Mouse (Mus musculus): ENCODE results near the gene Olfr1388.
A peak's percentile ranks its signal among the peaks of the same experiment; 100 is the strongest.
"Not testable (repeated sequence)": the region's sequence is repeated elsewhere in the genome, so short reads cannot be mapped to it uniquely, and the experiment has no call there.

Gene Olfr1388

DNA sequence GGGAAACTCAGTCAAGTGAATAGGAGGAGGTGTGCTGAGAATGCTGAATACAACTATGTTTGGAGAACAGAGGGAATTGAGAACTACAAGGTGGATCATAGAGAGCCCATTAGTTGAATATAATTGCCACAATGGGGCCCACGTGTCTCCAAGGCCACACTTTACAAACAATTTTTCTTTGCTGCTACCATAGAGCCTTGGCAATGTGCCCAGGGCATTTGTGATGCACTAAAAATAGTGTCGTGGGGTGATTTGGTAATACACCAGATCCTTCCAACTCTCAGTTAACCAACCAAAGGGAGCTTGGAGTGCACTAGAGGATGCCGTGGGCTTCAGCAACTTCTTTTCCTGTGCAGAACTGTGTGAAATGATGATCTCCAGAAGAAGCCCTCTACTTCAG, at the start of gene Olfr1388:
Olfr1388 (plus strand) TSS at position 214 of the 400 bp plus-strand sequence.
- no peak for DNase-seq (ENCODE audit: low spot score)

- DNase-seq (ENCODE audit: low spot score): not testable (repeated sequence)
These were observed 43.7 kb upstream of the Olfr1388 start for GRCm38 (mm10) chr11:49392707-49393106.

DNA sequence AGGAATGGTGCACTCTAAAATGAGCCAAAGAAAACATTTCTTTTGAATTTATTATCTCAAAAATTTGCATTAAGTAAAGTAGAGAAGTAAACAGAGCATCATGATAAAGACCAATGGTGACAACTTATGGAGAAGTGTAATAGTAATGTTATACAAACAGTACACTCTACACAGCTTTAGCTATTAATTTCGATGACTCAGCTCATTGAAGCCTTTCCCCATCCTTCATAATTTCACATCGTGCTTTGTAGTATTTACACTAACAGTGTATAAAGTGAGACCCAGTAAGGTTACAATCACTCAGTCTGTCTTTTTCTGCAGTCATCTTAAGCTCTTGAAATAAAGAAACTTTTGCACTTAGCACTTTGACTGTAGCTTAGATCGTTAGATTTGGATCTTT, 29.6 kb upstream of the Olfr1388 start:
- no peak for DNase-seq (ENCODE audit: low spot score)

- peak; percentile 27 for DNase-seq (ENCODE audit: low spot score)
These were observed 25.9 kb upstream of the Olfr1388 start for GRCm38 (mm10) chr11:49410540-49410939.

GRCm38 (mm10) chr11:49422767-49423166, 13.7 kb upstream of the Olfr1388 start, which contains the start of gene Olfr1389:
TSS of gene Olfr1389 (plus strand) at chr11:49423067.
- DNase-seq (ENCODE audit: low spot score): no peak

DNA sequence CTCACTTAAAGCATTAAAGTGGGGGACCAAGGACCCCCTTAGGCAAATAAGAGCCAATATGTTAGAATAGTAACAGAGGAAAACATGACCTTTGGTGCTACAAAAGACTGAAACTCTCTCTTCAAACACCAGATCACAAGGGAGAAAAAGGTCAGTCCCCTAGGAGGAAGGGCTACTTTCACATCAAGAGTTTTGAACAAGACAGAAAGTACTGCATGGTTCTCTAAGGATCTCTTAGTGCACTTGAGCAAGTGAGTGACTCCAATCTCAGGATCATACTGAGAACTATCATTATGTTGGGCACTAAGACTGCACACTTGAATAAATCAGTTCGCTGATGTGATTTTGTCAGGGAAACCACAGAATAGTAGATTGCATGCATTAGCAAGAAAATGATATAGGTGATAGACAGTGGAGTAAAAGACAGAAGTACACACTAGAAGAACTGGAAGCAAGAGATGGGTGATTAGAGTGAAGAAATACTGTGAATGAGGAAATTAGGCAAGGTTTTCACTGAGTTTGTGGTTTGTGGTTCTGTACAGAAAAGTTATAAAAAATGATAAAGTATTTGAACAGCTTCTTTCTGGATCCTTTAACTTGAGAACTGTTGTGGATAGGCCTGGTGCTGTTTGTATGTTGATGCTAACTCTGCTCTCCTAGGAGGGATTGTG, 11.0 kb upstream of the Olfr1388 start:
- DNase-seq (ENCODE audit: low spot score): no peak

- DNase-seq (ENCODE audit: low spot score): no peak
These were observed 6.8 kb upstream of the Olfr1388 start for GRCm38 (mm10) chr11:49429641-49430040.

- no peak for DNase-seq (ENCODE audit: low spot score)
These were observed 18.6 kb downstream of the Olfr1388 start, which contains the start of gene Olfr1387 for GRCm38 (mm10) chr11:49455043-49455442. TSS of gene Olfr1387 (plus strand) at chr11:49455343.

DNA sequence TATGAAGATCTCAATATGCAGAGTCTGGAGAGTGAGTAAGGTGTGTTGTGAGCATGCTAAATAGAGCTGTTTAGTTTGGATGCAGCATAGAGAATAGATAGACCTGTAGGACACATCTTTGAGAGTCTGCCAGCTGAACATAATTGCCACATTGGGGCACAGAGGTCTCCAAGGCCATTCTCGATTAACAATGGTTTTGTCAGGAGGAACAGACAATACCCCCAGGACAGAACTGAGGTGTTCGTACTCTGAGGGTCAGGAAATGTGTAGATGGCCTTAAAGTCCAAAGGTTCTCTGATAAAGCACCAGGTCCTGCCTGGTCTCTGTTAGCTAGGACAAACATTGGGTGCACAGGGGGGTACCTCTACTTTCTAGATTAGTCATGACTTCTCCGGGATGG, 28.3 kb downstream of the Olfr1388 start, which contains the start of gene Olfr1386:
Olfr1386 (plus strand) TSS at position 301 of the 400 bp plus-strand sequence.
- DNase-seq (ENCODE audit: low spot score): not testable (repeated sequence)

- DNase-seq (ENCODE audit: low spot score): no peak
These were observed 49.5 kb downstream of the Olfr1388 start for GRCm38 (mm10) chr11:49485973-49486372.

DNA sequence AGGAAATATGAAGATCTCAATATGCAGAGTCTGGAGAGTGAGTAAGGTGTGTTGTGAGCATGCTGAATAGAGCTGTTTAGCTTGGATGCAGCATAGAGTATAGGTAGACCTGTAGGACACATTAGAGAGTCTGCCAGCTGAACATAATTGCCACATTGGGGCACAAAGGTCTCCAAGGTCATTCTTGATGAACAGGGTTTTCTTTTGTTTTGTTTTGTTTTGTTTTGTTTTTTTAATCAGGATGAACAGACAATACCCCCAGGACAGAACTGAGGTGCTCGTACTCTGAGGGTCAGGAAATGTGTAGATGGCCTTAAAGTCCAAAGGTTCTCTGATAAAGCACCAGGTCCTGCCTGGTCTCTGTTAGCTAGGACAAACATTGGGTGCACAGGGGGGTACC, 52.3 kb downstream of the Olfr1388 start, which contains the start of gene Olfr1385:
Olfr1385 (plus strand) TSS at position 301 of the 400 bp plus-strand sequence.
- not testable (repeated sequence) for DNase-seq (ENCODE audit: low spot score)
